Mouse (Mus musculus) CH12.LX (cell line): ENCODE data around the gene Fyttd1.

Experiments
- CTCF ChIP-seq, 2 experiments: IDR thresholded peaks in 1 of 2; conservative IDR thresholded peaks in 1 of 2; 2 replicates each; pipeline ENCODE4 v1.5.1; 2011 to 2012; ENCODE audit warnings: low read depth in 2 of 2, low read length in 2 of 2, improper control_type of control experiment in 1 of 2, inconsistent platforms in 1 of 2, mild to moderate bottlenecking in 1 of 2, moderate library complexity in 1 of 2
- MAZ ChIP-seq: IDR thresholded peaks from 2 replicates; pipeline ENCODE4 v1.6.1; 2012; ENCODE audit warnings: low read depth, mild to moderate bottlenecking, inconsistent platforms, low read length, improper control_type of control experiment, moderate library complexity
- MEF2A ChIP-seq: IDR thresholded peaks from 2 replicates; pipeline ENCODE4 v1.6.1; 2014; ENCODE audit warnings: low read depth, mild to moderate bottlenecking, inconsistent platforms, low read length, improper control_type of control experiment, borderline replicate concordance
- NRF1 ChIP-seq: IDR thresholded peaks from 2 replicates; pipeline ENCODE4 v1.6.1; 2014; ENCODE audit warnings: low read depth, mild to moderate bottlenecking, inconsistent platforms, low read length, improper control_type of control experiment, moderate library complexity
- RAD21 ChIP-seq: IDR thresholded peaks from 2 replicates; pipeline ENCODE4 v1.6.1; 2011; ENCODE audit warnings: low read depth, mild to moderate bottlenecking, low read length, improper control_type of control experiment, moderate library complexity

DNA sequence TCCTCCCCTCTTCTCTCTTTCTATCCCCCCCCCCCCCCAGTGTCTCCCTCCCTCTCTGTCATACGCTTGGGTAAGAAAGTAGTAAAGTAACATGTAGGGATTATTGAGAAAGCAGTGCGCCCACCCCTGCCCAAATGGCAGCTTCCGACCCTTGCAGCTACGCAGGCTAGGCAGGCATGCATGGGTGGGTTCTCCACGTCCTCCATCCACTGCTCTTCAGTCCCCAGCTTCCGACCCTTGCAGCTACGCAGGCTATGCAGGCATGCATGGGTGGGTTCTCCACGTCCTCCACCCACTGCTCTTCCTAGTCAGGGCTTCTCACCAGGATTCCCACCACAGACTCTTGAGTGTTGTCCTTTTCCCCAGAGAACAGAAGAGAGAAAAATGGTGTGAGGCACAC lies 70.7 kb downstream of the Fyttd1 start:
- TF ChIP-seq NRF1 (no peak), MAZ (no peak), CTCF (conservative IDR thresholded peaks at IDR 0.05 in 1 of 2, IDR thresholded peaks at IDR 0.05 in 1 of 2; ENCODE audit: low read depth in 2 of 2, low read length in 2 of 2) (no peak), RAD21 (no peak), MEF2A (no peak)
